Mouse (Mus musculus): Measurements from ENCODE around the gene Gm7861. TPM values are rescaled to one million over a fixed set of nuclear protein-coding genes. Genes with fewer than 3 reads are reported as not detected.
"Not testable (repeated sequence)": the region's sequence is repeated elsewhere in the genome, so short reads cannot be mapped to it uniquely, and the experiment has no call there.

The Gm7861 gene
- polyA plus RNA-seq (2012; ENCODE audit: insufficient read depth, insufficient read length, missing spikeins), result not detected in 2 replicates

DNA sequence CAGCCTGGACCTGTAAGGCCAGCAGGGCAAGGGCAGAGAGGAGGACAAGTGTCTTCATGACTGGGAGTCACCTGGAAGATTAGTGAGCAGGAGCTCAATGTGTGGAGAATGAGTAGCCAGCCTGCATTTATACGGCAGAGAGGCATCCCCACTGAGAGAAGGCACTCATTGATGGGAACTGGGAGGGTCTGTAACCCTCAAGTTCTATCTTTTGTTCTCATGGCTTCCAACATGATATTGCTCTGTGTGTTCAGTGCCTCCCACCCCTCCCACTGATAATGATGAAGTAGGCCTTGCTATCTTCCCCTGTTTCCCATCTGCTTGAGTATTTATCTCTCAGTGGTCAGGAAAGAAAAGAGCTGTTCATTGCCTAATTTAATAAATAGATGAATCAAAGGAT lies at the start of gene Gm7861:
Gm7861 (minus strand) TSS at position 101 of the 400 bp plus-strand sequence.
- not testable (repeated sequence) for H3K27ac ChIP-seq (ENCODE audit: insufficient read depth, low read depth, low read length); H3K4me3 ChIP-seq (ENCODE audit: insufficient read depth, low read length); H3K4me1 ChIP-seq (ENCODE audit: control insufficient read depth, insufficient read depth, low read length)

DNA sequence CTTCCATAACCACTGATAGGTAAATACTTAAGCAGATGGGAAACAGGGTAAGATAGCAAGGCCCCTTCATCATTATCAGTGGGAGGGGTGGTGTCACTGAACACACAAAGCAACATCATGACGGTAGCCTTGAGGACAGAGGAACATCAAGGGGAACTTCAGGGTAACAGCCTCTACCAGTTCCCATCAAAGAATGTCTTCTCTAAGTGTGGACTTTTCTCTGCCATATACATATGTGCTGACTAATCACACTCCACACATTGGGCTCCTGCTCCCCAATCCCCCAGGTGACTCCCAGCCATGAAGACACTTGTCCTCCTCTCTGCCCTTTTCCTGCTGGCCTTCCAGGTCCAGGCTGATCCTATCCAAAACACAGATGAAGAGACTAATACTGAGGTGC lies 23.6 kb upstream of the Gm7861 start, which contains the start of gene Defa26:
Defa26 (plus strand) TSS at position 301 of the 400 bp plus-strand sequence.
- not testable (repeated sequence) for H3K27ac ChIP-seq (ENCODE audit: insufficient read depth, low read depth, low read length); H3K4me3 ChIP-seq (ENCODE audit: insufficient read depth, low read length); H3K4me1 ChIP-seq (ENCODE audit: control insufficient read depth, insufficient read depth, low read length)

GRCm38 (mm10) chr8:21582706-21583105 lies 11.6 kb downstream of the Gm7861 start, which contains the start of gene Defa28:
Gene Defa28, plus strand, starts transcription at chr8:21583006.
- H3K4me3 ChIP-seq (ENCODE audit: insufficient read depth, low read length); H3K27ac ChIP-seq (ENCODE audit: insufficient read depth, low read depth, low read length); H3K4me1 ChIP-seq (ENCODE audit: control insufficient read depth, insufficient read depth, low read length): not testable (repeated sequence)

DNA sequence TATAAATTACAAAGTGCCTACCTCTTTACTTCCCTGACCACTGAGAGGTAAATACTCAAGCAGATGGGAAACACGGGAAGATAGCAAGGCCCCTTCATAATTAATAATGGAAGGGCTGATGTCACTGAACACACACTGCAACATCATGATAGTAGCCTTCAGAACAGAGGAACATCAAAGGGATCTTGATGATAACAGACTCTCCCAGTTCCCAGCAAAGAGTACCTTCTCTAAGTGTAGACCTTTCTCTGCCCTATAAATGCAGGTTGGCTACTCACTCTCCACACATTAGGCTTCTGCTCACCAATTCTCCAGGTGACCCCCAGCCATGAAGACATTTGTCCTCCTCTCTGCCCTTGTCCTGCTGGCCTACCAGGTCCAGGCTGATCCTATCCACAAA lies 29.2 kb downstream of the Gm7861 start, which contains the start of gene Defa37:
Defa37 (plus strand) TSS at position 301 of the 400 bp plus-strand sequence.
- not testable (repeated sequence) for H3K4me3 ChIP-seq (ENCODE audit: insufficient read depth, low read length); H3K27ac ChIP-seq (ENCODE audit: insufficient read depth, low read depth, low read length); H3K4me1 ChIP-seq (ENCODE audit: control insufficient read depth, insufficient read depth, low read length)

Other genes starting within 250 kb of the Gm7861 start
- not detected in 2 replicates for gene Defa2, start 216.0 kb downstream of the Gm7861 start, polyA plus RNA-seq (2012; ENCODE audit: insufficient read depth, insufficient read length, missing spikeins)
- not detected in 2 replicates for gene Defa33, start 202.7 kb downstream of the Gm7861 start, polyA plus RNA-seq (2012; ENCODE audit: insufficient read depth, insufficient read length, missing spikeins)
- not detected in 2 replicates for gene Defa36, start 167.1 kb downstream of the Gm7861 start, polyA plus RNA-seq (2012; ENCODE audit: insufficient read depth, insufficient read length, missing spikeins)
- gene Gm7849, start 137.9 kb downstream of the Gm7861 start, polyA plus RNA-seq (2012; ENCODE audit: insufficient read depth, insufficient read length, missing spikeins), result not detected in 2 replicates
- not detected in 2 replicates for gene Defa20, start 85.2 kb downstream of the Gm7861 start, polyA plus RNA-seq (2012; ENCODE audit: insufficient read depth, insufficient read length, missing spikeins)
- not detected in 2 replicates for gene Defa32, start 65.5 kb downstream of the Gm7861 start, polyA plus RNA-seq (2012; ENCODE audit: insufficient read depth, insufficient read length, missing spikeins)
- not detected in 2 replicates for gene Defa37, start 29.1 kb downstream of the Gm7861 start, polyA plus RNA-seq (2012; ENCODE audit: insufficient read depth, insufficient read length, missing spikeins)
- gene Defa28, start 11.5 kb downstream of the Gm7861 start, polyA plus RNA-seq (2012; ENCODE audit: insufficient read depth, insufficient read length, missing spikeins), result not detected in 2 replicates
- gene Defa26, start 23.7 kb upstream of the Gm7861 start, polyA plus RNA-seq (2012; ENCODE audit: insufficient read depth, insufficient read length, missing spikeins), result not detected in 2 replicates
- gene Defa17, start 61.3 kb upstream of the Gm7861 start, polyA plus RNA-seq (2012; ENCODE audit: insufficient read depth, insufficient read length, missing spikeins), result not detected in 2 replicates
- not detected in 2 replicates for gene Defa34, start 71.3 kb upstream of the Gm7861 start, polyA plus RNA-seq (2012; ENCODE audit: insufficient read depth, insufficient read length, missing spikeins)
- not detected in 2 replicates for gene AY761184, start 109.1 kb upstream of the Gm7861 start, polyA plus RNA-seq (2012; ENCODE audit: insufficient read depth, insufficient read length, missing spikeins)
- not detected in 2 replicates for gene Defa24, start 140.0 kb upstream of the Gm7861 start, polyA plus RNA-seq (2012; ENCODE audit: insufficient read depth, insufficient read length, missing spikeins)
- not detected in 2 replicates for gene Defb50, start 229.0 kb upstream of the Gm7861 start, polyA plus RNA-seq (2012; ENCODE audit: insufficient read depth, insufficient read length, missing spikeins)
- not detected in 2 replicates for gene Defb2, start 245.4 kb upstream of the Gm7861 start, polyA plus RNA-seq (2012; ENCODE audit: insufficient read depth, insufficient read length, missing spikeins)

Measured in bone marrow macrophage, adult 2 months (primary cell).